Mouse (Mus musculus) spleen, adult 18-20 months (tissue): Measurements from ENCODE around the gene Cysrt1.

Experiments
- DNase-seq, 2 experiments: peaks; one replicate each; pipeline ENCODE4 v3.0.0; 2022; ENCODE audit warnings: mixed read lengths in 2 of 2

Gene Cysrt1

DNA sequence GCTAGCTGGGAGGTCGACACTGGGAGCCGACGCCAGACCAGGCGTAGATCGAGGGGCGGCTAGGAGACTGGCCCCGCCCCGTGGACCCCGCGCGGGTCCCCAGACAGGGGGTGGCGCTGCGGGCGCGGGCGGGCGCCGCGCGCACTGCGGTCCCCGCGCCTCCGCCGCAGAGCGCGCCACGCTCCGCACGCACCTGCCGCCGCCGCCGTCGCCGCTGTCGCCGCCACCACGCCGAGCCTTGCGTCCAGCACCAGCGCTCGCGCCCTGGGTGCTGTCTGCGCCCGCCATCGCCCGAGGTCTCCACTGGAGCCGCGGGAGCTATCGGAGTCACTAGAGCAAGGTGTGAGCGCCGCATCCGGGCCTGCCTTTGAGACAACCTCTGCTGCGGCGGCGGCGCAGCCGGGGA is at the start of gene Cysrt1, which contains the start of gene Rnf208:
Cysrt1 (minus strand) TSS at position 352 of the 406 bp plus-strand sequence.
Rnf208 (plus strand) TSS at position 155 of the 406 bp plus-strand sequence.
- no peak for DNase-seq

GRCm38 (mm10) chr2:25291184-25292053 is 49.2 kb upstream of the Cysrt1 start:
- no peak for DNase-seq

DNA sequence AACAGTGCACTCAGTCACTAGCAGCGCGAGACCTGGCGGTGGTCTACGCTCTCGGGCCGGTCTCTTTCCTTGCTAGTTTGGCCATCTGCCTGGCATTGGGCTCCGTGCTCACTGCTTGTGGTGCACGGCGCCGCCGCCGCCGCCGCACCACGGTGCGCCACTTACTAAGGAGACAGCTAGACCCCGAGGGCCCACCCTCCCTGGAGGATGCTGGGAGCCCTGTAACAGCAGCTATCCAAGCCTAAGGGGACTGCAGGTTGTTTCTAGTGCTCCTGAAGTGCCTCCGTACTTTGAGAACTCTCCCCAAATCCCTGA is 48.5 kb upstream of the Cysrt1 start:
- DNase-seq, result no peak

DNA sequence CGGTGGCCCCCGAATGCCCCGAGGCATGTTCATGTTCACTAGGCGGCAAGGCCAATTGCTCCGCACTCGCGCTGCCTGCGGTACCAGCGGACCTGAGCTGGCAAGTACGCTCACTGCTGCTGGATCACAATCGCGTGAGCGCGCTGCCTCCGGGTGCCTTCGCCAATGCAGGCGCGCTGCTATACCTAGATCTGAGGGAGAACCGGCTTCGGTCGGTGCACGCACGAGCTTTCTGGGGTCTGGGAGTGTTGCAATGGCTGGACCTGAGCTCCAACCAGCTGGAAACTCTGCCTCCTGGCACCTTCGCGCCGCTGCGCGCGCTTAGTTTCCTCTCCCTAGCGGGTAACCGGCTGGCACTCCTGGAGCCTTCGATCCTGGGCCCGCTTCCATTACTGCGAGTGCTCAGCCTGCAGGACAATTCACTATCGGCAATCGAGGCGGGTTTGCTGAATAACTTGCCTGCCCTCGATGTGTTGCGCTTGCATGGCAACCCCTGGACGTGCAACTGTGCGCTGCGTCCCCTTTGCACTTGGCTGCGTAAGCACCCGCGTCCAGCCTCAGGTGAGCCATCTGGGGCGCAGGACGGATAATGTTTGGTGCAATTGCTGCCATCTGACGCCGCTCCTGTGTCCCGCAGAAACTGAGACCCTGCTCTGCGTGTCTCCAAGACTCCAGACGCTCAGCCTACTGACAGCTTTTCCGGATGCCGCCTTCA is 48.0 kb upstream of the Cysrt1 start:
- no peak for DNase-seq

DNA sequence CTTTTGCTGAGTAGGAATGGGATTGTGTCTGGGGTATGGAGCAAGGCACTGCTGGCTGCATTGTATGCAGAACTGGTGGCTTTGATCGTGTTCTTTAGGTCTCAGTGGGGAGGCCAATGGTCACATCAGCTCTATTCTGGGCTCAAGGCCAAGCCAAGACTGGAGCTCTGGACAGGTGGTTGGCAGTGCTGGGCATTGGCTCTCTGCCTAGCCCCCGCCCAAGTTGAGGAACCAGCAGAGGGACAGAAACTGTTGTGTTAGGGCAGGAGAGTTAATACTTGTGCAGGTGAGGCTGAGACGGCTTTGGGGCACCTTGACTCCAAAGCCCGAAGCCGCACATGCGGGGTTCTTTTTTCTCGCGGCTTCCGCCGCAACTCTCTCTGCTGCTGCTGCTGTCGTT is 47.4 kb upstream of the Cysrt1 start, which contains the start of gene Lrrc26:
Lrrc26 (plus strand) TSS at position 265 of the 400 bp plus-strand sequence.
- no peak for DNase-seq

- no peak for DNase-seq
Observed at GRCm38 (mm10) chr2:25288734-25289345, 46.6 kb upstream of the Cysrt1 start.

- no peak for DNase-seq
Observed at GRCm38 (mm10) chr2:25287927-25288649, 45.8 kb upstream of the Cysrt1 start, which contains the start of gene Tmem210. Tmem210 (plus strand) TSS chr2:25288145.

- DNase-seq, result no peak
Observed at GRCm38 (mm10) chr2:25286837-25287636, 44.8 kb upstream of the Cysrt1 start.

DNA sequence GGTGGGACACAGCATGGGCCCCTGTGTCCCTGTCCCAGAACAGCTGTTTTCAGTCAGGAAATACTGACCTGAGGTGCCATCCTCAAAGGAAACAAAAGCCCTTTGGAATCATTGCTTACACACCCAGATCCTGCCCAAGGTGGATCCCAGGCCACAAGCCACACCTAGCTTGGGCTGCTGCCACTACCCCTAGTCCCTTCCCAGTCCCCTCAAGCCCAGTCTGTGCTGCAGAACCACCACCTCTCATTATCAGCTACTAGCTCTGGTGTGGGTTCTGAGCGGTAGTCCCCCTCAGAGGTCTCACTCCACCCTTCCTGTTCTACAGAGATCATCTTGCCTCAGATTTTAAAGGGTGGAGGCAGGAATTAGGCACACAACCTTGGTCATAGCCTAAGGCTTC is 44.1 kb upstream of the Cysrt1 start:
- no peak for DNase-seq

DNA sequence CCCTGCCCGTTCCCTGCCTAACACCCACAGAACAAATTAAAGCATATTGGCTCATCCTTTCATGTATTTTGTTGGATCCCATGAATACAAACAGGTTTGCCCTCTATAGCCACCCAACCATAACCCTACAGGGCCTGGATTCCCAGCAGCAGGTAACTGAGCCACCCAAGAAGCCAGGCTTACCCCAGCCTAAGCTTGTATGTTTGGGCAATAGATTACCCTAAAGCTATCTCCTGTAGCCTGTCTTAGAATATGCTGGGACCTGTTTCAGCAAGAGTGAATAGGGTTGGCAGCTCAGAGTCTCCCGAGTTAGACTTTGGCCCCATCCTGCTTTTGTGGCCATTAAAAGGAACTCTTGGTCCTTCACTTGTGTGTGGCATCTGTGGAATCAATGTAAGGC is 43.3 kb upstream of the Cysrt1 start:
- no peak for DNase-seq

DNA sequence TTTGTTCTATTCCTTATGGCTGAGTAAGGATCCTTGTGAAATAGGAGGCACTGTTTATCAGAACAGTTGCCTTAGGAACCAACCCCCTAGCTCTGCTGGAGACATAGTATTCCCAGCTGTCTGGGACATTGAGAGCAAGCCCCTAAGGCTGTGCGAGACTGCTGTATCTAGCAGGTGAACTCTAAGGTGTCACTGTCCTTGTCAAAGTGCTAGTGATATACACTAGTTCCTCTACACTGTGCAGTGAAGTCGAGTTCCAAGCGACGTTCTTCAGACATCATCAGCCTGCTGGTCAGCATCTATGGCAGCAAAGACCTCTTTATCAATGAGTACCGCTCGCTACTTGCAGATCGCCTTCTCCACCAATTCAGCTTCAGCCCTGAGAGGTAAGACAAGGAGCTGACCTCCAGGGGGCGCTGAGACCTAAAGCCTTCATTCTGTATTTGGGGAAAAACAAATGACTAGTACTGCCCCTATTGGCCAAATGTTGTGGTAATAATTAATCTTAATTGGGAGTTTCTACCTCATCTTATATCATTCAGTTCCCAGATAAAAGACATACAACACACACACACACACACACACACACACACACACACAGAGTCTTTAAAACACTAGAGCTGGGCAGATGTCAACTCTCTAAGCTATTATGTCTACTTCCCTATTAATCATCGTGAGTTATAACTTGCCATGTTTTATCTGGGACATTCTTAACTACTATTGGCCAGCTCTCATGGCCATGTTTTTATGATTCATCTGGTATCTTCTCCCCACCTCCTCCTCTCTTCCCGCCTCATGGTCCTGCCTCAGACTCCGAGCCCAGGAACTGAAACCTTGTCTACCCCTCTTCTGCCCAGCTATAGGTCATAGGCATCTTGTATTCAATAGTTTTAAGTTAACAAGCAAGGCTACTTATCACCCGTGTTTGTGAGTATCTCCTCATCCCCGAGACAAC is 37.0 kb upstream of the Cysrt1 start:
- DNase-seq, result peak; percentile 59 to 81

DNA sequence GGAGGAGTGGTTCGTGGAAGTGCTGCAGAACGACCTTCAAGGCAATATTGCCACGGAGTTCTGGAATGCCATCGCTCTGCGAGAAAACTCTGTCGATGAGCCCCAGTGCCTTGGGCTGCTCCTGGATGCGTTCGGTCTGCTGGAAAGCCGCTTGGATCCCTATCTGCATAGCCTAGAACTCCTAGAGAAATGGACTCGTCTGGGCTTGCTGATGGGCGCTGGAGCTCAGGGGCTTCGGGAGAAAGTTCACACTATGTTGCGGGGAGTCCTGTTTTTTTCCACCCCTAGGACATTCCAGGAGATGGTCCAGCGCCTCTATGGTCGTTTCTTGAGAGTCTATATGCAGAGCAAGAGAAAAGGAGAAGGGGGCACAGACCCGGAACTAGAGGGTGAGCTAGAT is 30.8 kb upstream of the Cysrt1 start:
- no peak for DNase-seq

- no peak for DNase-seq
Observed at GRCm38 (mm10) chr2:25272515-25272914, 30.3 kb upstream of the Cysrt1 start.

GRCm38 (mm10) chr2:25271827-25272511 is 29.7 kb upstream of the Cysrt1 start, which contains the start of the genes Ssna1 and Anapc2:
Ssna1 (minus strand) TSS chr2:25272438.
Anapc2 (plus strand) TSS chr2:25272478.
- peak; percentile 95 to 98 for DNase-seq

GRCm38 (mm10) chr2:25267746-25268309 is 25.6 kb upstream of the Cysrt1 start:
- DNase-seq, result no peak

- DNase-seq, result no peak
Observed at GRCm38 (mm10) chr2:25267241-25267640, 25.0 kb upstream of the Cysrt1 start.

- no peak for DNase-seq
Observed at GRCm38 (mm10) chr2:25266720-25267119, 24.5 kb upstream of the Cysrt1 start.

DNA sequence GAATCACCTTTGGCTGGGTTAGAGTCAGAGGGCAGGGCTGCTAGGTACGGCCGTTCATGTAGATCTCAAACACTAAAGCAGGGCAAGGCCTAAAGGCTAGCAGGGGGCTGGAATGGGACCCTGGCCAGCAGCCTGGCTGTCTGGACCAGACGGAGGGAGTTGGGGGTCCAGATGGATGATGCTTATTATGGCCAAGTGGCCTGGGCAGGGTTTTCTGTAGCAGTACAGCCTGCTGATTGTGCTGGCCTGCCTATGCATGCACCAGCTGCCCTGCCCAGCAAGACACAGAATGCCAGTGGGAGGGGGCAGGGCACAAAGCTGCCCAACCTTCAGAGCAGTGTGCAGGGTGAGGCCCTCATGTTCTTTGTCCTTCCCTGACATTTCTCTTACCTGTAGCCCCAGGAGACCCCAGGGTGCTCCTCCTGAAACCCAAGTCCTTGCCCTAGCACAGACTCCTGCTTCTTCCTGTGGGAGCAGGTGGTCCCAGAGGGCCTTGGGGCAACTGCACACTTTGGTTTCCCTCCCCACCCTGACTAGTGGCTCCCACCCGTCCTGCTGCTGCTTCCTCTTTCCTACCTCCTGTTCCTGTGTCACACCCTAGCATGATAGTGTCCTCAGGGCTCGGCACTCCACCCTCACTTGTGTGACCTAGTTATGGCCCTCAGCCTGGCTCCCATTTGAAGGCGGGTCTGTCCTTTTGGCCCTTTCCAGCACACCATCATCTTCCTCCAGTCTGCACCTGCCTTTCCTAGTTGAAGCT is 23.8 kb upstream of the Cysrt1 start:
- DNase-seq, result no peak

DNA sequence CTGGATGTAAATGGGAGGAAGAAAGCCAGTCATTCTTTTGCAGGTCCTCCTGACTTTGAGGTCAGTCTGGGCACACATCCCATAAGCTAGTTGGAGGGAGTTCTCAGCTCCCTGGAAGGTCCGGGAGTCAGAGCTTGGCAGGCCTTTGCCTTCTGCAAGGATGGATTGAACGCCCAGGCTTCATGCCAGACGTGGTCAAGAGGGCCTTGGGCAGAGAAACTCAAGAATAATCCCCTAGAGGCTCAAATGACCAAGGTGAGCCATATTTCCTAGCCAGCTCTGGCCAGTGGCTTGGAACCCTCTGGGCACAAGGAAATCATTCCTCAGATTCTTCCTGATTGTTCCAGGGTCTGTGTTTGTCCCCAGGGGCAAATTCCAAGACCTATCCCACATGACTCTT is 22.6 kb upstream of the Cysrt1 start:
- no peak for DNase-seq
